Mouse (Mus musculus) adrenal gland, postnatal 10 days (tissue): ENCODE measurements around the gene Slc22a22. TPM values are rescaled to one million over a fixed set of nuclear protein-coding genes. Genes with fewer than 3 reads are reported as not detected.

Experiments used
- DNase-seq: peaks from one replicate; pipeline ENCODE4 v3.0.0; 2021; ENCODE audit warnings: mixed read lengths
- long read RNA-seq, 2 experiments: library from polyadenylated mRNA; stranded (forward); transcript quantifications; one replicate each; pipeline ENCODE4 v2.0.0; 2021
- total RNA-seq, 2 experiments: library from RNA; stranded (reverse); gene quantifications; 2 replicates each; pipeline ENCODE4 v1.2.3; 2021

The Slc22a22 gene
- total RNA-seq: not detected
- long read RNA-seq, experiment 1: 0 reads
- long read RNA-seq, experiment 2: 0 reads

- DNase-seq: no peak
Observed at GRCm38 (mm10) chr15:57477525-57477924, at the start of gene Slc22a22. Gene Slc22a22 (minus strand): TSS chr15:57477625.

- DNase-seq: no peak
Observed at GRCm38 (mm10) chr15:57523510-57524298, 46.3 kb upstream of the Slc22a22 start.

GRCm38 (mm10) chr15:57522160-57522559 lies 44.7 kb upstream of the Slc22a22 start:
- no peak for DNase-seq

- DNase-seq: no peak
Observed at GRCm38 (mm10) chr15:57509185-57510172, 32.1 kb upstream of the Slc22a22 start.

- DNase-seq: peak; percentile 89
Observed at GRCm38 (mm10) chr15:57508242-57509184, 31.1 kb upstream of the Slc22a22 start.

GRCm38 (mm10) chr15:57504126-57504705 lies 26.8 kb upstream of the Slc22a22 start:
- no peak for DNase-seq

- no peak for DNase-seq
Observed at GRCm38 (mm10) chr15:57503656-57504055, 26.2 kb upstream of the Slc22a22 start.

GRCm38 (mm10) chr15:57501559-57501958 lies 24.1 kb upstream of the Slc22a22 start:
- no peak for DNase-seq

GRCm38 (mm10) chr15:57496106-57496505 lies 18.7 kb upstream of the Slc22a22 start:
- DNase-seq: no peak

GRCm38 (mm10) chr15:57482509-57482908 lies 5.1 kb upstream of the Slc22a22 start:
- DNase-seq: no peak

GRCm38 (mm10) chr15:57471648-57472047 lies 5.8 kb downstream of the Slc22a22 start:
- DNase-seq: no peak

GRCm38 (mm10) chr15:57465996-57466395 lies 11.4 kb downstream of the Slc22a22 start:
- DNase-seq: no peak

- peak; percentile 3 for DNase-seq
Observed at GRCm38 (mm10) chr15:57465061-57465460, 12.4 kb downstream of the Slc22a22 start.

- DNase-seq: no peak
Observed at GRCm38 (mm10) chr15:57464066-57464465, 13.4 kb downstream of the Slc22a22 start.

GRCm38 (mm10) chr15:57461284-57461683 lies 16.1 kb downstream of the Slc22a22 start:
- no peak for DNase-seq

- DNase-seq: no peak
Observed at GRCm38 (mm10) chr15:57457374-57457773, 20.1 kb downstream of the Slc22a22 start.

- no peak for DNase-seq
Observed at GRCm38 (mm10) chr15:57434710-57435404, 42.6 kb downstream of the Slc22a22 start.

GRCm38 (mm10) chr15:57408498-57408897 lies 68.9 kb downstream of the Slc22a22 start:
- peak; percentile 14 for DNase-seq

GRCm38 (mm10) chr15:57398439-57399148 lies 78.8 kb downstream of the Slc22a22 start:
- DNase-seq: no peak

GRCm38 (mm10) chr15:57394053-57394452 lies 83.4 kb downstream of the Slc22a22 start:
- DNase-seq: no peak
